Mouse (Mus musculus): ENCODE measurements around the gene Zfp524.

DNA sequence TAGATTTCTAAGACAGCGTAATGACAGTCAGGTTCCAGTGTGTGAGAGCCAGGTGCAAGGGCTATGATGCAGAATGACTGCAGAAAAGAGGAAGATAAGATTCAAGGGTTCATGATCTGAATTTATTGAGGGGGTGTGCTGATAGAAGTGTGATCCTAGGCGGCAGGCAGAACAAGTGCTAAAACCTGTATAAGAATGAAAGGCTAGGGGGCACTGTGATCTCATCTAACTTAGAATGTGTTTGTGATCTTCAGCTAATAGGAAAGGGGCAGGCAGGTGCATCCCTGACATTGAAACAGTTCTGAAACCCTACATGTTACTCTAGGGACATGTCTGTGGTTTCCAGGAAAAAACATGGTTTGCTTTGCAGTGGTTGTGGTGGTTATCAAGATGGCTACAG is 31.9 kb downstream of the Zfp524 start:
- TF ChIP-seq POLR2A (IDR thresholded peaks at IDR 0.05; ENCODE audit: borderline replicate concordance, extremely low read depth, insufficient read depth, insufficient read length, poor library complexity, severe bottlenecking), result no peak
- TF ChIP-seq CTCF (IDR thresholded peaks at IDR 0.05; ENCODE audit: borderline replicate concordance, extremely low read depth, insufficient read depth, insufficient read length), result no peak

Data from brain, embryonic 14.5 days (tissue).